Mouse (Mus musculus): ENCODE data around the gene Clrn3.

- TF ChIP-seq MAFK (IDR thresholded peaks at IDR 0.05; ENCODE audit: insufficient replicate concordance, low read length) (no peak), JUND (conservative IDR thresholded peaks at IDR 0.05; ENCODE audit: low read depth, low read length) (no peak), RCOR1 (conservative IDR thresholded peaks at IDR 0.05; ENCODE audit: low read depth, low read length) (no peak), EP300 (IDR thresholded peaks at IDR 0.05; ENCODE audit: low read length) (no peak), USF2 (conservative IDR thresholded peaks at IDR 0.05; ENCODE audit: low read depth, low read length) (no peak), BHLHE40 (IDR thresholded peaks at IDR 0.05; ENCODE audit: low read depth, low read length) (no peak), MAX (IDR thresholded peaks at IDR 0.05; ENCODE audit: low read length) (no peak), POLR2A (IDR thresholded peaks at IDR 0.05; ENCODE audit: low read depth, low read length) (no peak), CTCF (conservative IDR thresholded peaks at IDR 0.05 in 1 of 2, IDR thresholded peaks at IDR 0.05 in 1 of 2; ENCODE audit: low read depth in 2 of 2, low read length in 2 of 2) (peak in 1 of 2 experiments; percentile 37; a peak in 2 of 4 replicates), UBTF (IDR thresholded peaks at IDR 0.05; ENCODE audit: low read depth, low read length) (no peak), USF1 (IDR thresholded peaks at IDR 0.05; ENCODE audit: low read depth, low read length) (no peak), MAZ (IDR thresholded peaks at IDR 0.05; ENCODE audit: low read depth, low read length) (no peak)
These were observed 9.0 kb upstream of the Clrn3 start, which contains the start of gene Ptpre for GRCm38 (mm10) chr7:135537341-135537901.
